Mouse (Mus musculus) frontal cortex, postnatal 36 days (tissue): ENCODE measurements around the gene Mat2b.
"Not testable (repeated sequence)": the region's sequence is repeated elsewhere in the genome, so short reads cannot be mapped to it uniquely, and the experiment has no call there.

ENCODE experiments used
- DNase-seq, 2 experiments: peaks; one replicate each; pipeline ENCODE4 v3.0.0; 2022; ENCODE audit warnings: low spot score in 2 of 2

Mat2b gene

DNA sequence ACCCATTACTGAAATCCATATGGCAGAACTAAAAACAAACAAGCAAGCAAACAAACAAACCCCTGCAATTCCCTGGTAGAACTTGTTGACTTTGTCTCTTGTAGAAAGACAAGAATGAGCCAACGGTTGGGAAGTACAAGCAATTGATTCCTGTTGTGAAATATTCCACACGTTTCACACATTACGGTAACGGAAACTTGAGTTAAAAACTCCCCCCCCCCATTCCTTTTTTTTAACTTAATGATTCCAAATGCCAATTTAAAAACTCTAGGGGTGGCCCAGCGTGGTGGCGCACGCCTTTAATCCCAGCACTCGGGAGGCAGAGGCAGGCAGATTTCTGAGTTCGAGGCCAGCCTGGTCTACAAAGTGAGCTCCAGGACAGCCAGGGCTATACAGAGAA lies at the start of gene Mat2b:
Gene Mat2b, minus strand, starts transcription at position 101 of the 400 bp plus-strand sequence.
- no peak for DNase-seq

DNA sequence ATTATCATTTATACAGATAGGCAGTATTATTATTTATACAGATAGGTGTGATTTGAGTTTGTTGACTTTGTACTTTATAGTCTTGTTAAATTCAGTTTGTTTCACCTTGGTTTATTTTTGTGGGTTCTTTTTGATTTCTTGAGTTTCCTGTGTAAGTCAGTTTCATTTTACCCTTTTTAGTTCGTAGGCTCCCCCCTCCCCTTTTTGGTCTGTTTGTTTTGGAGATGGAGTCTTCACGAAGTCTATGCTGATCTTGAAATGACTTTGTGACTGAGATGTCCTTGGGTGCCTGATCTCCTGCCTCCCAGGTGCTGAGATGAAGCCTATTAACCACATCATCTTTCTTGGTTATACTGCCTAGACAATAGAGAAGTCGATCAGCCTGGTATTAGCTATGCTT lies 49.3 kb upstream of the Mat2b start:
- DNase-seq, result no peak

DNA sequence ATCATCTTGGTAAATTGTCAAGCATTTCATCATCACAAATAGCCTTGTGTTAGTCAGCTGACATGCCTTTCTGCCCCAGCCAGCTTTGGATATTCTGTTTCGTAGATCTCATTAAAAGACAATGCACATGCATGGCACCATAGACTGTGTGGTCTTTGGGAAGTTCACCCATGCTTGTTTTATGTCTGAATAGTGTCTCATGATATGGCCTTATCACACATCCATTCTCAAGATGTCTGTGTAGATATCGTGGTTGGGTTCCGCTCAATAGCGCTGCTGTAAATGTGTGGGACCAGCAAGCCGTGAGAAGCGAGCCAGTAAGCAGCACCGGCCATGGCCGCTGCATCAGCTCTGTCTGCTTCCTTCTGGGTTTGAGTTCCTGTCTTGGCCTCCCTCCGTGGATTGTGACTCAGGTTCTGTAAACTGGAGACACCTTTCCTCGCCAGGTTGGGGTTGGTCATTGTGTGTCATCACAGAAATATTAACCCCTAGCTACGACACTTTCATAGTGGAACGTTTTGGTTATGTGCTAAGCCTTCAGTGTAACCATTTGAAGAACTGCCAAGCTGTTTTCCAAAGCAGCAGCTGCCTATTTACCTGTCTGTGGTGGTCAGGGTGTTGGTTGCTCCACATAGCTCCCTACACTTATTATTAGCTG lies 46.7 kb upstream of the Mat2b start:
- DNase-seq, result no peak

DNA sequence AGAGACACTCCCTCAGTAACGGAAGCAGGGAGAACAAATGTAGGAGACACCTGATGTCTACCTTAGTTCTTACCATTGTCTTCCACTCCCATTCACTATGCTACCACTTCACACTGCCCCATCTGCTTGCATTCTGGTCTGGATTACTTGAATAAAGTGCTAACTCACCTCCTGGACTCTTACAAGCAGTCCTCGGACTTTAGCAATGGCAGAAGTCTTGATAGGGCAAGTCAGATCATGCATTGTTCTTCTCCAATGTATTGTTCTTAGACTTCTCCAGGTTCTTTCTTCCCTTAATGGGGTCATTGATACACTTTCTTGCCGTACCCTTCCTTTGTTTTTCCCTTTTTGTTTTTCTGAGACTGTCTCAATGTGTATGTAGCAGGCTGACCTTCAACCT lies 42.4 kb upstream of the Mat2b start:
- no peak for DNase-seq

DNA sequence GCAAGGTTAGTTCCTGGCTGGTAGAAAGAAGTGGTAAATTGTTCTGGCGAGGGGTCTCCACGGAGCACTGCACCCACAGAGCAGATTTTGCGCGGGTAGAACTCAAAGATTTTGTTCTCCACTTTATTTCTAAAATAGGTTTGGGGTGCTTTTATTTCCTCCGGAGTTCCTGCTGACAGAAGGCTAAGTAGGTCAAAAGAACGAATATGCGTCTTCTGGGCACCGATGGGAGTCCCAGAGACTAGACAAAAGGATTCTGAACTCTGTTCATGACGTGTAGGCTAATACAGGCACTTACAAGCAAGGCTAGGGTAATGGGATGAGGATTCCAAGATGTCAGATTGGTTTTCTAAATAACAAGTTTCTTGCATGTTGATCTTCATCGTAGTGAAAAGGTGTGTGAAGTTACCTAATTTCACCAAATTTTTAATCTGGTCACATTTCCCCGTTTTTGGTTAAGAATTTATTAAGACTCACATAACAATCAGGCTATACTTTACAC lies 39.3 kb upstream of the Mat2b start:
- no peak for DNase-seq

DNA sequence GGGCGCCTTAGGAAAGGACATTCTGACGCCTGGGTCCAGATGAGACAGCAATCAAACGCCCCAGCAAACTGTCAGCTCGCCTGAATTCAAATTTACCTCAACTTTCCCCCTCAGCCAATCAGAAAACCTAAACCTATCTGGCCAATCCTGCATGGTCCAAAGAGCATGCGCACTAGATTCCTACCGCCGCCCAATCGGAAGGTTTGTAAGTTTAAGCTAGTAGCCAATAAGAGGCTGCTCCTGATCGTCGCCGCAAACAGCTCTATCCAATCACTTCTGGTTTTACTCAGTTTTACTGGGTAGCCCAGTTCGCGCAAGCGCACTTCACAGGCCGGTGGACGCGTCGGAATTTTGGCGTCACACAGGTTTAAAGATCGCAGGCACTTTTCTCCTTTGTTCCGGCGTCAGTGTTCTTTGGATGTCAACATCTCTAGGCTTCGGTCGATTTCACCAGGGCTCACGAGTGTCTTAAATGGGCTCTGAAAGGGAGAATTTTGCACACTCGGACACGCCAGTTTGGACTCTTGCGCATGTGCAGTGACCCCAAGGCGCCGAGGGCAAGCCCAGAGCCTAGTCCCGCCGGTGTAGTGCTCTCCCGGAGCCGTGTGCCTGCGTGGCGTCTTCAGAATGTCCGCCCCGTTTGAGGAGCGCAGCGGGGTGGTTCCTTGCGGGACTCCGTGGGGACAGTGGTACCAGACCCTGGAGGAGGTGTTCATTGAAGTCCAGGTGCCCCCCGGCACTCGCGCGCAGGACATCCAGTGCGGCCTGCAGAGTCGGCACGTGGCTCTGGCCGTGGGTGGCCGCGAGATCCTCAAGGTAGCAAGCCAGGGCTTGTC lies 38.6 kb upstream of the Mat2b start, which contains the start of the genes Hmmr and Nudcd2:
Gene Hmmr, minus strand, starts transcription at position 84 of the 836 bp plus-strand sequence.
Gene Nudcd2, plus strand, starts transcription at position 329 of the 836 bp plus-strand sequence.
- peak; percentile 92 to 98 for DNase-seq

DNA sequence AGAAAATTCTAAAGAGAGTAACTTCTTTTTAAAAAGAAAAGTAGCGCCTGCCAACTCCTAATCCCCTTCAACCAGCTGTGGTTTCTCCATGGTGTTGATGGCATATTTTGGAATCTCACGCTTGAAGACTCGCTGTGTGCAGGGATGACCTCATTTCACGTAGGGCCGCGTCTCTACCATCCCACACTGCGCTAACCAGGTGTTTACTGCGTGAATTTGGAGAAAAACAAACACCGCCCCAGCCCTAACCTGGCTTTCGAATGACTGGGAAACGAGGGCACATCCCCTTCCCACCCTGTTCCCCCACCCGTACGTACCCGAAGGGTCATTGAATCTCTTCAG lies 38.0 kb upstream of the Mat2b start:
- DNase-seq, result no peak

DNA sequence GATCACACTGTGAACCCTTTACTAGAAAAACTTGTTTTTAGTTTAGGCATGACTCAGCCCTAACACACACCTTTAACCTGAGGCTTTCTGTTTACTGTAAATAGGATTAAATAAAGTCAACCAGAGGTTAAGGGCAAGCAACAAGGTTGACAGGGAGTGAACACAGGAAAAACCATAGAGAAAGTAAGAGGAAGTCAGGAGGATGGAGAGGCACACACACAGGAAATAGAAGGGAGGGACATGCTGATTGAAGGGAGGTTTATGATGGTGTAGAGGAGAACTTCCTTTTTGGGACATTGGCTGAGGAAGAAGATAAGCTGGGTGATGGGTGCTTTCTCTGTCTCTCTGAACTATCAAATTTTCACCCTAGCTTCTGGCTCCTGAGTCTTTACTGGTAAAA lies 23.3 kb upstream of the Mat2b start:
- no peak for DNase-seq

DNA sequence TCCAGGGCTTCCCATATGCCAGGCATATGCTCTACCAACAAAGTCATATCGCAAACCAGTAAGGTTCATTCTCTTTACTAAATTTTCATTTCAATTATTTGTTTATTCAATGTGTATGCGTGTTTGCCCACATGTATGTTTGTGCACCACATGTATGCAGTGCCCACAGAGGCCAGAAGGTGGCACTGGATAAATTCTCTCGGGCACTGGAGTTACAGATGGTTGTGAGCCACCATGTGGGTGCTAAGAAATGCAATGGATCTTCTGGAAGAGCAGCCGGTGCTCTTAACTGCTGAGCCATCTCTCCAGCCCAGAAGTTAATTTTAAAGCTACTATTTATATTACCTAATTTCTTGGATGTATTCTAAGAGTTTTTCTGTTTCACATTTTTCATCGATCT lies 20.5 kb upstream of the Mat2b start:
- peak in 1 of 2 experiments; percentile 32 for DNase-seq

DNA sequence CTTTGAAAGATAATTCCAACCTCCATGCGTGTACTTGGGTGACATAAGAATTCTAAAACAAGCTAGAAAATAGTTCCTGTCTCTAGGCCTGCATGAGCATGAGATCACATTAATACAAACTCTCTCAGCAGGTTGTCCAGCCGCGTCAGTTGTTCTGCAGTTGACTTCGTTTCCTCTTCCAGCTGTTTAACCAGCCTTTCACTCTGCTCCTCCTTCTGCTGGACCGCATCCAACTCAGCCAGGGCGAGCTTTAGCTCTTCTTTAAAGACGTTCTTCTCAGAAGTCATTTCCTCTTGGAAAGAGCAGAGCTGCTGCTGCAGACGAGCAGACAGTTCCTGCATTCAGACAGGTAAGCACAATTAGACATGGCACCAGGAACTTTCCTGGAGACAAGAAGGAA lies 18.9 kb upstream of the Mat2b start:
- DNase-seq, result no peak

DNA sequence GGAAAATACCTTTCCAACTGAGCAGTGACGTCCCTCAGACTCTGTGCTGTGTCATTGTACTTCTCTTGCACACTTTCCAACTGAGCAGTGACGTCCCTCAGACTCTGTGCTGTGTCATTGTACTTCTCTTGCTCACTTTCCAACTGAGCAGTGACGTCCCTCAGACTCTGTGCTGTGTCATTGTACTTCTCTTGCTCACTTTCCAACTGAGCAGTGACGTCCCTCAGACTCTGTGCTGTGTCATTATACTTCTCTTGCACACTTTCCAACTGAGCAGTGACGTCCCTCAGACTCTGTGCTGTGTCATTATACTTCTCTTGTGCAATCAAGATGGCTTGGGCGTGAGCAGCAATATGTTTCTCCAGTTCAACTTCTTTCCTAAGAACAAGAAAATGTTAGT lies 14.9 kb upstream of the Mat2b start:
- not testable (repeated sequence) for DNase-seq

DNA sequence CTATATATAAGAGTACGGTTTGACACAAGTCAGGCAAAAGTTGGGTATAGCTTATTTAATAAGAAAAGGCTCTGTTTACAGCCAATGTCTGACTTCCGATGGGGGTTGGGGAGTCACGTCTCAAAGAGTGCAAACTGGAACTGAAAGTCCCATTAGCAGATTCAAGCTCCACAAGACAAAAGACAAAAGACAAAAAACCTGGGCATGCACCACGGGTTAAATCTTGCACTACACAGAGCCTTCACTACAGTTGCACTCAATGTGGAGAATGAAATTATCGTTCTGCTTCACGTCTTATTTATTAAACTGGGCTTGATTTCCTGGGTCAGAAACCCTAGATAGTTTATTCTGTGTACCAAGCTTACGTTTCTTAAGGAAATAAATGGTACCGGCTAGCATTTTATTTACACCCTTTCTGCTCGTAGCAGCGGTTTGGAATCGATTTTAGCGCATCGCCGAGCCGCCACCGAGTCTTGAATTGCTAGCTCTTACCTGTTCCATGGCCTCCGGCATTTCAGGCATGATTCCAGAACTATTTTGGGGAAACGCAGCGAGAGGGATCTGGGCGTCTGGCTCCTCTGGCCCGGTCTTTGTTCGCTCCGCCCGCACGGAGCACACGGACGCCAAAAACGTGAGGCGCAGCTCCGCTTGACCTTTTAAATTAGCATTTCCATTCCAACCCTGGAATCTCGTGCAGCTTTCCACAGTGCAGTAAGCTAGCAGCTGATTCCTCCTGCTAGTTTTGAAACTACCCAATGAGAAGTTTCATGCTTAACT lies 504 bp downstream of the Mat2b start:
- DNase-seq, result peak; percentile 35 to 73

DNA sequence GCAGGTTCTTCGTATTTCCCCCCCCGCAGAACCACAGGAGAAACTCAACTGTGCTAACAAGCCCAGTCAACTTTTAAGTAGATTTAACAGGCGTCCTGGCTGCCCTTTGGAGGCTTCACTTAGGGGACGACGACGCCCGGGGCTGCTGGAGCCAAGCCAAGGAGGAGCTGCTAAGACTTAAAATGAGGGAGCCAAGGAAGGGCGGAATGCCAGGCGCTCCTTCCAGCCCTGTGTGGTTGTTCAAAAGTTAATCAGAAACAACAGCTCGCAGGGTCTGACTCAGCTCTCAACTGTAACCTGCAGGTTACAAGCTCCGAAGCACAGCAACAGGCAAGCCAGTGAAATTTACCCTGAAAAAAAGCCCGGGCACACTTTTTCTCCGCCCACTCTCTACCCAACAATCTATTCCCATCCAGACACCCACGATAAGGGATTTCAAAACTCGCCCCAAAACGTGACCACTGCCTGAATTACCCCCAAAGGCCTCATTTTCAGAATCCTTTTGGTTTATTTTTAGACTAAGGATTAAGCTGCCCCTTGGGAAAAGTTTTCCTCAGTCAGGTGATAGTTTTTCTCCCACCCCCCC lies 1.5 kb downstream of the Mat2b start:
- peak; percentile 47 to 65 for DNase-seq

DNA sequence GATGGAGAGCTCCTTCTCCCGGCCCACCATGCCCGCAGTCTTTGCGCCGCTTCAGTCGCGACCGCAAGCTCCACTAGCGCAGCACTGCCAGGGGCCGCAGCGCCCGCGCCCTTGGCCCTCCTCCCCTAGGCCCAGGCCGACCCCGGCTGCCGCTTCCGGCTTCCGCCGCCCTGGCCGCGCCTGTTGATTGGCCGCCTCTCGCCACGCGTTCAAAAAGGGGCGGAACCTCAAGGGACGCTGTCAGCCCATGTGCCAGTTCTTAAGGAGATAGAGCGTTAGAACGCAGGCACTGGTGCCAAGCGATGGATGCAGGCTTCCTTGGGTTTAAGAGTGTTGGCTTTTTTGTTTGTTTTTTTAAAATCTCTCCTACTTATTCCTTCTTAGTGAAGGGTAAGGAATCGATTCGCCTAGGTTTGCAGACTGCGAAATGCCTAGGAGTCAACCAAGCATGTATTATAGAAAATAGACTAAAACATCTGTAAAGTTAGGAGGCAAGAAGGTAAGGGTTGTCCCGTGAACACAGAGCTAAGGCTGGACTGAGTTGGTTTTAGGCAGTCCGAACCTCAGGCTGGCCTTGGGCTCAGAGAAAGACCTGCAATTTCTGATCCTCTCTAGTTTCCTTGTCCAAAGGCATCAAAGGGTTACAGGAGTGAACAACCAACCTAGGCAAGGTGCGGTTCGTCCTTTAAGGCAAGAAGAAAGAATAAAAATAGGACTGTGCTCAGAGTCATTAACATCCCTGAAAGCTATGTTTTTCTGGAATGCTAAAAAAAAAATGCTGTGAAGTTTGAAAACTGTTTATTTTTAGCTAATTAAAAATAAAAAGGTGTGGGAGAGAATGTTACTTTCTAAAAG lies 2.3 kb downstream of the Mat2b start:
- DNase-seq, result peak; percentile 94

DNA sequence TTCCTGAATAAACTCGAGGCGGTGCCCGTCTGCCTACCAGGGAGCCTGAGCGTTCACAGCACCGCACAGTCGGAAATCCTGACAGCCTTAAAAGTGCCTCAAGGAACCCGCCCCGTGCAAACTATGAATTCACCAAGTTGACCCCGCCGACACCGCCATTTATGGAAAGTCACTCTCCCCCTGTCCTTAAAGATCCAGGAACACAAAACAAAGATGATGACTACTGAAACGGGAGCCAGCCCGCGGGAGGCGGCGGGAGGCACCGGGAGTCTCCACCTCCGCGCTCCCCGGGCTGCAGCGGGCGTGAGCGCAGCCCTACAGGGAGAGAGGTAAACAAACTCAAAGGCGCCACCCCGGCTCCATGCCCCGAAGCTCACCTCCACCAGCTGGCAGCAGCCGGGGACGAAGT lies 2.9 kb downstream of the Mat2b start:
- peak in 1 of 2 experiments; percentile 41 for DNase-seq

DNA sequence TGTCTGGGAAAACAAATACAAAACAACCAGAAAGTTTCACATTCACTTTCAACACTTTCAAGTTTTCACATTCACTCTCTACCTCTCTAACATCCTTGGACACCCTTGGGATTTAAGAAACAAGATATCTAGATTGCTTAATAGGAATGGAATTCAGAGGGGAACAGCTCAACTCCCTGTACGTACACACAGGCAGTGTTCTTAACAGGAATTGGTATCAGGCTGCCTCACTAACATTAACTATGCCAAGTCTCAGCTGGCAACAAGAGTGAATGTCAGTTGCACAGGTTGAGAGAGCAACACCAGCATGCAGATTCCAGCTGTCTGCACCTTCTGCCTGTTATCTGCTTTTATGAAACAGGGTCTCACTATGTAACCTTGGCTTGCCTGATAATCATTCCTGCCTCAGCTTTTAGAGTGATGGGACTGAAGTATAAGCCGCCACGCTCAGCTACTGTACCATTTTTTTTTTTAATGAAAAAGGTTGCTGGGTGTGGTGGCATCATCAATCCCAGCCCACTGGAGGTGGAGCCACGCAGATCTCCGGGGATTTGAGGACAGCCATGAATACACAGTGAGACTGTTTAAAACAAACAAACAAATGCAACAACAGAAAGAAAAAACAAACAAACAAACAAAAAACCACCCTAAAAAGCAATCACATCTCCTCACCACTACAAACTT lies 4.4 kb downstream of the Mat2b start:
- DNase-seq, result no peak

DNA sequence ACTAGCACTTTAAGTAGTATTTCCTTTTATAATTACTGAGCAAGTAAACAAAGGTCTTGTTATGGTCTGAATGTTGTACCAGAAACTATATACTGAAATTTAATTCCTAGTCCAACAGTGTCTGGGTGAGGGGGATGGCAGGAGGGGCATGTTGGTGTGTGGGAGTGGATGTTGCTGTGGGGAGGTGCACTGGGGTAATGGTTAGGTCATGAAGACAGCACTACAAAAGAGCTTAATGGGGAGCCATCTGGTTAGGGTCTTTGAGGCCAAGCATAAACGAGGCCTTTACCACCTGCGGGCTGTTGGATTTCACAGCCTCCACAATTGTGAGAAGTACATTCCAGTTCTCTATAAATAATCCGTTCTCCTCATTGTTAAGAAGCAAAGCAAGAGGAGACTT lies 11.7 kb downstream of the Mat2b start:
- no peak for DNase-seq

DNA sequence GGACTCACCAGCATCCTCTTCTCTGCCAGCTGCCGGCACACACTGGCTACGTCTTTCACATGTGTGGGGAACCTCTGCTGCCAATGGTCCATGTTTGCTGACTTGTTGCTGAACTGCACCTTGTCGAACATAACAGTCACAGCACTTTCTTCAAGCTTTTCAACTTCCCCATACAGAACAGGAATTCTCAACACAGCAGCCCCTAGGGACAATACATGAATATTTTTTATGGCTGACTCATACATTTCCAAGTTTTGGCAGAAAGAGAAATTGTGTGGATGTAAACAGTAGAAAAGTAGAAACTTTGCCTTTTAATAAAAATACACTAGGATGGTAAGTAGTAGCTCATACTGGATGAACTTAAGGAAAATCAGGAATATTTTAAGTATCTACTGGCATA lies 12.5 kb downstream of the Mat2b start:
- no peak for DNase-seq

DNA sequence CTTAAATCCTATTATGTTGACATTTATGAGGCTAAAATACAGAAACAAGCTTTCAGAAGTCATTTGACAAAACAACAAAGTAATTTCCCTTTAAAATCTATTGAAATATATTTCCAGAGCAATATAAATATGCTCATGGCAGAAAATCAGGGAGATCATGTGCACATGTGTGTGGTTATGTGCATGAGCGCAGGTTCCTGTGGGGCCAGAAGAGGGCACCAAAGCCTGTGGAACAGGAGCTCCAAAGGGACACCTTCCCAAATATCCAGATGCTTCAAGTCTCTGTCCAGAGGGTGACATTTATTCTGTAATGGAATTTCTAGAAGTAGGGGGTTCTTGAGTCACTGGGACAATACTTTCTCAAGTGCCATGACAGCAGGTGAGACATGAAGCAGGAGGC lies 17.8 kb downstream of the Mat2b start:
- no peak for DNase-seq

DNA sequence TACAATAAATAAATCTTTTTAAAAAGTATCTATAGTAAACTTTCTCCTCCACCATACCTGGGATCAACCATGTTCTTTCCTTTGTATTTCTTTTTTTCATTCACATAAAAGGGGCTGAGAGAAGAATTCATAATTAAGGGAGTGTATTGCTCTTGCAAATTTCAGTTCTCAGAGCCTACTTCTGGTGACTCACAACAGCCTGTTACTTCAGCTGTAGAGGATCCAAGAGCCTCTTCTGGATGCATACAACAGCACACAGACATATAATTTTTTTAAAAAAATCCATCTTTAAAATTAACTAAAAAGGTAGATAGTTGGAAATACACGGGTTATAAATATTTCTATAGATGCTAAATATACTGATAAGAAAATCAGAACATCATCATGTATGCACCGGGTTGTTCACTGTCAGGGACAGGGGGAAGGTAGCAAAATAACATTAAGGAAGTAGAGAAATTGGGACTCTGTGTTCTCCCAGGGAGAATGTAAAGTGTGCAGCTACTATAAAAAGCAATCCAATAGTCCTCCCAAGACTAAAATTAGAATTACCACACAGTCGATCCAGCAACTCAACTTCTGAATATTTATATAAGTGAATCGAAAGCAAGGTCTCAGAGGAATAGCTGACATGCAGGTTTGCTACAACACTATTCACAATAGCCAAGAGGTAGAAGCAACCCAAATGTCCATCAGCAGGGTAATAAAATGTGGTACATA lies 19.8 kb downstream of the Mat2b start:
- no peak for DNase-seq
